Mouse (Mus musculus) liver, postnatal 0 days (tissue): Measurements from ENCODE around the gene Nell1.

Experiments
- CTCF ChIP-seq: sonication (generic); IDR thresholded peaks from 2 replicates; pipeline ENCODE4 v1.5.1; 2016; ENCODE audit warnings: antibody characterized with exemption, low read depth
- EP300 ChIP-seq: IDR thresholded peaks from 2 replicates; pipeline ENCODE4 v1.6.1; 2016; ENCODE audit warnings: antibody characterized with exemption, low read depth, mild to moderate bottlenecking

DNA sequence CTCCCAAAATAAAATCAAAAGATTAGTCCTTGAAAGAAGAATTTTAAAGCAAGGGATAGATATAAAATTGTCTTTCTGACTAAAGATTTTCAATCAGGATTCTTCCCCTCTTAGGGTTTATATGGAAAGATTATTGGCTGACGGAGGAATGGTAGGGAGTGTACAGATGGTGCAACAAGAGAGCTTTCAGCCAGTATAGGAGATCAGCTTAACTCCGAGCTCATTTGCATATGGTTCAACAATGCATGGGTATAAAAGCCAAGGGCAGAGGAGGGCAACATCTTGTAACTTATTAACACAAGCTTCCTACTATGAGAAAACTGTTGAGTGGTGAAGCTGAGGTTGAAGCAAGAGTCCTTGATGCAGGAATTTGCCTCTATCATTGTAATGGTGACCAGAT is 658.5 kb downstream of the Nell1 start:
- TF ChIP-seq CTCF, result no peak
- no peak for TF ChIP-seq EP300
